Mouse (Mus musculus): ENCODE results near the gene Cep83. TPM values are rescaled to one million over a fixed set of nuclear protein-coding genes. Genes with fewer than 3 reads are reported as not detected.

Gene Cep83
- 11.3 TPM for polyA plus RNA-seq (2014; fragmentation: Illumina TruSeq; extraction: RNeasy Lipid Tissue Mini Kit (QIAGEN cat#74804); ENCODE audit: low read depth, low replicate concordance)

DNA sequence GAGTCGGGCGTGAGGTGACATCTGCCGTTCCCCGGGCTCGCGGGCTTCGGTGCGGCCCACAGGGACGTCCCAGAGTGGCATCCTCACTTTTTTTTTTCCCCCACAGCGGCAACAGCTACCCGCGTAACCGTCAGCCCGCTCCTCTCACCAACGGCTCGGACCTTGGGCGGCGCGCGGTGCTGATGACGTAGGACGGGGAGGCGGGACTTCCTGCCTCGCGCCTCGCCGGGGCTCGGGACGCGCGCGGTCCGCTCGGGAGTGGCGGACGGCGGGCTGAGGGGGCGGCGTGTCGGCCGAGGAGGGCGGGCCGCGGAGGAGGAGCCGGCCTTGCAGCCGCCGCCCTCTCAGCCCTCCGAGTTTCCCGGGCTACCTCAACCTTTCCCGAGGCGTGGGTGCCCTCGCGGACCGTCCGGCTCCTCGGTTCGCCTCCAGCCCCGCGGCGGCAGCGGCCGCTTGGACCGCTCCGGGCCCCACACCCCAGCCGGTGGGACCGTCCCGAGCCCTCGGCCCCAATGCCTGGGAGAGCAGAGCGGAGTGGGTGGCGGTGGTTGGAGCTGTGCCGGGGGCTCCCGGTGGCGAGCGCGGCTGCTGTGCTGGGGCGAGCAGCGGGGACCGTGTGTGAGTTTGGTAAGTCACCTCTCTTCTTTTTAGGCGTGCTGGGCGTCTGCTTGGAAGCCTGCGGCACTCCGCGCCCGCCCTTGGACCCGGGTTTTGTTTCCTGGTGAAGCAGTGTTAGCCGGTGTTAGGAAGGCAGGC, at the start of gene Cep83:
Gene Cep83, plus strand, starts transcription at position 235 of the 756 bp plus-strand sequence.

All from liver, adult 10 weeks (tissue).